Mouse (Mus musculus) embryonic facial prominence, embryonic 10.5 days (tissue): ENCODE results near the gene Bod1l. TPM values are rescaled to one million over a fixed set of nuclear protein-coding genes. Genes with fewer than 3 reads are reported as not detected.

Experiments used
- DNase-seq: peaks from one replicate; pipeline ENCODE4 v3.0.0-alpha.2; 2017; ENCODE audit warnings: low spot score
- H3K27ac ChIP-seq: fragments of 300-500 bp; sonication (generic); replicated peaks from 2 replicates; pipeline ENCODE4 v1.5.1; 2016; ENCODE audit warnings: mild to moderate bottlenecking
- H3K27me3 ChIP-seq: fragments of 300-500 bp; sonication (generic); replicated peaks from 2 replicates; pipeline ENCODE4 v1.6.1; 2016; ENCODE audit warnings: low read depth, mild to moderate bottlenecking; ENCODE audit not compliant: poor library complexity, severe bottlenecking
- H3K36me3 ChIP-seq: fragments of 300-500 bp; sonication (generic); replicated peaks from 2 replicates; pipeline ENCODE4 v1.6.1; 2016; ENCODE audit warnings: mild to moderate bottlenecking, moderate library complexity
- H3K4me1 ChIP-seq: fragments of 300-500 bp; sonication (generic); 2 replicates; pipeline ENCODE4 v1.6.1; 2016
- H3K4me3 ChIP-seq: fragments of 300-500 bp; sonication (generic); 2 replicates; pipeline ENCODE4 v1.5.1; 2016; ENCODE audit warnings: mild to moderate bottlenecking, moderate library complexity
- H3K9me3 ChIP-seq: fragments of 300-500 bp; sonication (generic); 2 replicates; pipeline ENCODE4 v1.6.1; 2016; ENCODE audit warnings: mild to moderate bottlenecking
- WGBS: fragments of 180-500 bp; shearing (Covaris S2); methylation state at CpG from one replicate; pipeline ENCODE4 v1.1.7; 2016; 5-methylcytosine and 5-hydroxymethylcytosine counted together
- polyA plus RNA-seq: library from polyadenylated mRNA; unstranded; fragments of >200 nt; fragmentation: Nextera tagmentation; extraction: Ambion mirVana; gene quantifications from 2 replicates; pipeline ENCODE4 v1.2.1, GENCODE M21; 2016

Gene Bod1l
- polyA plus RNA-seq, 1 experiment from 2014 or later, result 19.4 TPM

DNA sequence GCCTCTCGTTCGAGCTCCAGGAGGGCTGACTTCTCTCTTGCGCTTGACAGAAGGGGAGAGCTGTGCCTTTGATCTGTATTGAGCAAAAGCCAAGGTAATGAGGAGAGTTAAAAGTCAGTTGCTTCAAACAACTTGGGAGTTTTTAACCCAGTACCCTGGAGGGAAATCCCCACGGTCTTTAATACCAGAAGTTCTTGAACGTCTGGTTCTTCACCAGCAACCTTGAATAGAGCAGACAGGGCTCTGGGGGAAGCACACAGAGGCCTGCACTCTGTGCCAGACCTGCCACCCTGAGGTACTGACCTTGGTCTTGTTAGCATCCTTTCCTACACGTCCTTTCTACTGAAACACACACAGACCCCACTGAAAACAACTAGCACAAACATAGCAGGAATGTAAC, 55.2 kb downstream of the Bod1l start:
- no peaks in the 10 kb centered on the region for H3K27me3 ChIP-seq
- 77% methylated on average over 6 of the region's 6 CpGs for WGBS
- H3K36me3 ChIP-seq, result peaks cover 96% of the 10 kb centered on the region
- H3K4me1 ChIP-seq, result no peaks in the 10 kb centered on the region
- H3K9me3 ChIP-seq, result no peaks in the 10 kb centered on the region
- DNase-seq, result no peak
- no peak overlapping the region for H3K27ac ChIP-seq
- H3K4me3 ChIP-seq, result no peak overlapping the region

DNA sequence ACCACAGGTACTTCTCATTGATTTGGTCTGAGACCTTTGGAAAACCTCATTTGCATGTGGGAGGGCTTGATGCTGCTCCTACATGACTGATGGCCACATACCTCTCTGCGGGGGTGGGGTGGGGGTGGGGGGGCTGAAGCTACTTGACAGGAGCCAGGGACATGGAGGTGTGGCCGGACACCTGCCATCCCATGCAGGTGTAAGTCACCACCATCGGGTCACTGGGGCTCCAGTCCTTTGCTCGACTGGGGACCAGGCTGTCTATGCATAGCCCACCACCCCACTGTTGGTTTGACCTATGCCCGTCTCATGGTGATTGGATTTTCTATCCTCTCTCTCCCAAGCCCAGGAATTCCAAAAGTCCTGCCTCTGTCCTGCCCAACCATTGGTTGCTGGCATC, 62.2 kb downstream of the Bod1l start:
- Histone ChIP-seq H3K9me3 (no peaks in the 10 kb centered on the region), H3K4me1 (no peaks in the 10 kb centered on the region), H3K27ac (no peak overlapping the region), H3K36me3 (peaks cover 32% of the 10 kb centered on the region), H3K4me3 (no peak overlapping the region), H3K27me3 (no peaks in the 10 kb centered on the region)
- 89% methylated on average over 5 of the region's 5 CpGs for WGBS
- DNase-seq, result no peak

DNA sequence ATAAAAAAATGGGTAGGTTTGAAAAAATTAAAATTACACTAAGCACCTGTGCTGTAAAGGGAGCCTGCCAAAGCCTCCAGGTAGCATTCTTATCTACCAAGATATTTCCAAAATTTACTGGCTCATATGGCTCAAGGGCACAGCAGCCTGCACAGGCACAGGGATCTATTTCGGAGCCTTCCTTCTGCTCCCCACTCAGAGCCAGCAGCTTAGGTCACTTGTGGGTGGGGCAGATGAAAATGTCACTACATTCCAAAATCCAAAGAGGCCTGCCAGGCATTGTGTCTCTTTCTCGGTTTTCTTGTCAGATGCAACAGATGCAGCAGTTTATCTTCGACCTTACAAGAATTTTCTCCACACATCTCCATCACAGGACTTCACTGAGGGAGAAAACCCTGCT, 64.1 kb downstream of the Bod1l start:
- no peaks in the 10 kb centered on the region for H3K9me3 ChIP-seq
- H3K27me3 ChIP-seq, result no peaks in the 10 kb centered on the region
- no peak overlapping the region for H3K4me3 ChIP-seq
- peaks cover 13% of the 10 kb centered on the region for H3K36me3 ChIP-seq
- WGBS, result 79% methylated on average over 3 of the region's 3 CpGs
- no peak overlapping the region for H3K27ac ChIP-seq
- peaks cover 5% of the 10 kb centered on the region; the same call in 1 of the 2 replicates for H3K4me1 ChIP-seq
- no peak for DNase-seq

DNA sequence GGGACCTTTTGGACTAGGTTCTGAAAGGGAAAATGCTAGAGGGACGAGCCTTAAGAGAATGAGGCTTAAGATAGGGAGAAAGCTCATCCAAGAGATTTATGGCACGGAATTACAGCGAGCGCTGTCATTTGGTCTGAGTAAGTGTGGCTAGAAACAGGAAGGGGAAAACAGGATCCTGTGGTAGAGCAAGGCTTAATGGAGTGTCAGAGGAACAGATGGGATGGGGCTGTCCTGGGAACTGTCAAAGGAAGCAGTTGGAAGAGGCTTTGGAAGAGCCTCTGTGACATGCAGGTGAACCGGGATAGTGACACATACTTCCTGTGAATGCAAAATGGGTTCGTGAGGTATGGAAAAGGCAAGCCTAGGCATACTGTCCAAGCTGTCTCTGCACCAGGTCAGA, 68.4 kb downstream of the Bod1l start:
- H3K36me3 ChIP-seq, result no peaks in the 10 kb centered on the region
- H3K4me3 ChIP-seq, result no peak overlapping the region
- no peak for DNase-seq
- WGBS, result 70% methylated on average over 6 of the region's 6 CpGs
- H3K27me3 ChIP-seq, result no peaks in the 10 kb centered on the region
- H3K9me3 ChIP-seq, result no peaks in the 10 kb centered on the region
- H3K27ac ChIP-seq, result no peak overlapping the region
- peaks cover 5% of the 10 kb centered on the region; the same call in 1 of the 2 replicates for H3K4me1 ChIP-seq

DNA sequence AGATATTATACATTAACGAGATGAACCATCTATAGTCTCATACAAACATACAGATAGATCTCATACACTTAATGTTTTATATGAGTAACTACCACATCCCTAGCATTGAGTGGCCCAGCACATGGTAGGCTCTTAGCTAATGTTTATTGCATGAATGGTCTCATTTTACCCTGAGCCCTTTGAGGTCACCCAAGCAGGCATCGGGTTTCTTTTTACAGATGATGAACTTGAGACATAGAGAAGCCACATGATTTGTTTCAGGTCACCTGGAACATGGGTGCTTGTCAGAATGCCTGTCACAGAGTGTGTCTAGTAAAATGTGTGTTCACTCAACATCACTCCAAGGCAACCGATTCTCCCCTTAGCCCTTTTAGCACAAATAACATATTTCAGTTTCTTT, 68.8 kb downstream of the Bod1l start:
- H3K36me3 ChIP-seq, result no peaks in the 10 kb centered on the region
- peaks cover 5% of the 10 kb centered on the region; the same call in 1 of the 2 replicates for H3K4me1 ChIP-seq
- H3K27ac ChIP-seq, result no peak overlapping the region
- DNase-seq, result no peak
- H3K27me3 ChIP-seq, result no peaks in the 10 kb centered on the region
- 82% methylated on average over 3 of the region's 3 CpGs for WGBS
- H3K9me3 ChIP-seq, result no peaks in the 10 kb centered on the region
- no peak overlapping the region for H3K4me3 ChIP-seq

DNA sequence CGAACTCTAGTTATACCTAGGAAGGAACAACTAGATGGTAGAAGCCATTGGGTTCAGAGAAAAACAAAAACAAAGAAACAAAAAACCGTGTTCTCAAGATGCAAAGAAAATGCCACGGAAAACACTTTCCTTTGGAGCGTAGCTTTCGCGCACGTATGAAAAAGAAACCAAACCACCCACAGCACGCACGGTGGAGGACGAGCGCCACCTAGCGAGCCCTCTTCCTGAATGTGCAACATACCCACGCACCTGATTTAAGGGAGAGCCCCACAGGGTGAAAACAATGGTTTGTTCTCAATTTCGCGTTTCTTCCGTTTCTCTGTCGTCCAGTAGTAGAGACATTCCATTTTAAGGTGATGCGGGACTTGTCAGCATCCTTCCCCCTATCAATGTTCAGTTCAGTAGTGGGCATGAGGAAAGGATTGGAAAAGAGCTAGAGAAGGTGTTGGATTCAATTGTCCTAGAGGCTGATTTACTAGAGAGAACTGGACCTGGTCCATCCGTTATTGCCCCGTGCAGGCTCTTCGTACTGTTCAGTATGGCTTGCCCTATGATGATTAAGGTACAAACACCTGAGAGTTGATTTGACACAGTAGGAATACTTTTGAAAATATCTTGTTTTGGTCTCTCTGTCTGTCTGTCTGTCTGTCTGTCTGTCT, 75.6 kb downstream of the Bod1l start:
- no peaks in the 10 kb centered on the region for H3K36me3 ChIP-seq
- 4% methylated on average over 21 of the region's 21 CpGs for WGBS
- DNase-seq, result peak; percentile 90
- H3K27me3 ChIP-seq, result peaks cover 62% of the 10 kb centered on the region
- H3K4me3 ChIP-seq, result peak overlapping the region; percentile 46
- no peaks in the 10 kb centered on the region for H3K9me3 ChIP-seq
- H3K4me1 ChIP-seq, result peaks cover 29% of the 10 kb centered on the region
- H3K27ac ChIP-seq, result no peak overlapping the region

DNA sequence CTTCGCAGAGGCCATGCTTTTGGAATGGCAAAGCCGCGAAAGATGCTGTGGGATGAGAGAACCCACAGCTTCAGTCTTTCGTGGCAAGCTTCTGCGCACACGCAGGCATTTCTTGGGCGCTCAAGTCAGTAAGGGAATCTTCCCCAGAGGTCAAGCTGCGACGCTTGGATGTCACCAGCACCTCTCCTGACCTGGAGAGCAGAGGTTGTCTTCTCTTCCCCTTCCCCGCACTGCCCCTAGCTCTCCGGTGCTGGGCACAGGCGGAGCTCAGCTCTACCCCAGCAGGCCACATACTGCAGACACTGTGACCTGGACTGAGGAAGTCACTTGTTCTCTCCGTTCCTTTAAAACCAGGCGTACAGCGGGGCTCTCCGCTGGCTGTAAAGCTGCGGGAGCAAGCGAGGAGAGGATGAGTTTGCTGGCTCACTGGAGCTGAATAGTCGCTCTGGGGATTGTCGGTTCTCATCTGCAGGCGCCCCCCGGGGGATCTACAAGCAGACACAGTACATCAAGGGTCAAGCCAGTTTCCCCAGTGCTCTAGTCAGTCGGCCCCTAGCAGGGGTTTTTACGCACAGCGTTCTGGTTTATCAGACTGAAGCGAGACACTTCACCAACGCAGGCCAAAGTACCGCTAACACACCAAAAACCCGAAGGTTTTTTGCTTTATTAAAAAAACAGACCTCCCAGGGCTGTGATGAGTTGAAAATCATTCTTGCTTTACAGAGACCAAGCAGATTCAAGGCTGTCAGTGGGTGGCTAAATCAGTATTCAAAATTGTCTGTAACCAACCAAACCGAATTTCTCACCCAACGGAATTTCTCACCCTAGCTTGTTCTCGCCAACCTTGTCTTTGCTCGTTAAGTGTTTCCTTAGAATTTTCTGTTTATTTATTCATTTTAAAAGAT, 76.6 kb downstream of the Bod1l start:
- no peaks in the 10 kb centered on the region for H3K36me3 ChIP-seq
- H3K4me3 ChIP-seq, result peak overlapping the region; percentile 46
- peaks cover 36% of the 10 kb centered on the region for H3K4me1 ChIP-seq
- DNase-seq, result peak; percentile 58
- H3K9me3 ChIP-seq, result no peaks in the 10 kb centered on the region
- 1% methylated on average over 33 of the region's 33 CpGs for WGBS
- H3K27me3 ChIP-seq, result peaks cover 71% of the 10 kb centered on the region
- no peak overlapping the region for H3K27ac ChIP-seq

DNA sequence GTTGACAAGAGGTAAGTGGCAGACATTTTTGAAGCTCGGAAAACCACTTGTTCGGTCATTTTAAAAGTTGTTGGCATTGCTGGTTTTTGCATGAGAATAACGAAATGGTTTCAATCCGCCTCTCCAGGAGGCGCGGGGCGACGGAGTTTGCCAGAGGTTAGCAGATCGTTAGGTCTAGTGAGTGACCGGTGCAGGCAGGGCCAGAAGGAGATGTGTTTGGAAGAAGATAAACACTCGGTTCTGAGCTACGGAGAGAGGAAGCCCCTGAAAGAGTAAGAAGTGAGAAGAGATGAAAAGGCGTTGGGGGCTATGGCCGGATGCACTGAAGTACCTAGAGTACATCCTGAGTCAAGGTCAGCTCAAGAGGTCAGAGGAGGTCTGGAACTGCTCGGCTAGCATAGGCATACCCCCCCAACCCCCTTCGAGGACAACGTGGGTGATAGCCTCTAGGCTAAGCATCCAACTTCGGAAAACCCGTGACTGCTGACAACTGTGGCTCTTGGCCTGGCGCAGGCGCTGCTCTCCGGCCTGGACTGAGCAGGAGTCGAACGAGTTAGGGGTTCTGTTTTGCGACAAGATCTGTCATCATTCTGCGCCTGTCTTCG, 77.6 kb downstream of the Bod1l start:
- H3K9me3 ChIP-seq, result no peaks in the 10 kb centered on the region
- no peak overlapping the region for H3K4me3 ChIP-seq
- peak; percentile 56 for DNase-seq
- no peaks in the 10 kb centered on the region for H3K36me3 ChIP-seq
- no peak overlapping the region for H3K27ac ChIP-seq
- peaks cover 42% of the 10 kb centered on the region for H3K4me1 ChIP-seq
- H3K27me3 ChIP-seq, result peaks cover 82% of the 10 kb centered on the region
- WGBS, result under 1% methylated on average over 27 of the region's 27 CpGs

DNA sequence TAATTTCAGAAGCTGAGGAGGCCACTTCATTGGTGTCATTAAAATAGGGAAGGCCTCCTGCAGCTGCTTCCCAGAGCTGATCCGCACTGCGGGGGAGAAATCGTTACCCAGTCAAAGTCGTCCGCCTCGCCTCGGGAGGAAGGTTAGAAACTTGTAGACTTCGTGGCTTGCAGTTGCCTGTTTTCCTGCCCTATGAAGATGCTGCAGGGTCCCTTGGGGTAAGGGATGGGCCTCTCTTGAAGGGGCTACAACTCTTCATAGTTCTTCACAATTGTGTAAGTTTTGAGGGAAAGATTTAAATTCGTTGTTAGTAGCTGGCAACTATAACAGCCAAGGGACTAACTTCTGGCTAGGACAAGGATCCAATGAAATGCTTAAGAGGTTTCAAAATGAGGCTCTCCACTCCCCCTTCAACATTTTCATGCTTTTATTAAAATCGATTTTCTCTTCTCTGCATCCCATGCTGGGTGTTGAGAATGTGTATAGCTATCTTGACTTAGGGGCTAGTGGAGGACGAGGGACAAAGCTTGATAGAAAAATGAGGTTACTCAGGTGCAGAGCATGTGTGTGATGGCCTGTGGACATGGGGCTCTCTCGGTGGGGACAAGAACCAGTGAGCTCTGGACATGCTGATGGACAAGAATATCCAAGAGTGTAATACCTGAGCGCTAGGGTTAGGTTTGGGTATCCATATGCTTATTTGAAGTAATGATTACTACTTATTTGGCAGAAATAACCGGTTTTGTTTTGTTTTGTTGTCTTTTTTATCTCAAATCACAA, 78.3 kb downstream of the Bod1l start:
- DNase-seq, result peak; percentile 60
- no peaks in the 10 kb centered on the region for H3K36me3 ChIP-seq
- no peak overlapping the region for H3K4me3 ChIP-seq
- WGBS, result 1% methylated on average over 14 of the region's 14 CpGs
- H3K9me3 ChIP-seq, result no peaks in the 10 kb centered on the region
- peaks cover 88% of the 10 kb centered on the region for H3K27me3 ChIP-seq
- H3K27ac ChIP-seq, result no peak overlapping the region
- peaks cover 46% of the 10 kb centered on the region for H3K4me1 ChIP-seq

DNA sequence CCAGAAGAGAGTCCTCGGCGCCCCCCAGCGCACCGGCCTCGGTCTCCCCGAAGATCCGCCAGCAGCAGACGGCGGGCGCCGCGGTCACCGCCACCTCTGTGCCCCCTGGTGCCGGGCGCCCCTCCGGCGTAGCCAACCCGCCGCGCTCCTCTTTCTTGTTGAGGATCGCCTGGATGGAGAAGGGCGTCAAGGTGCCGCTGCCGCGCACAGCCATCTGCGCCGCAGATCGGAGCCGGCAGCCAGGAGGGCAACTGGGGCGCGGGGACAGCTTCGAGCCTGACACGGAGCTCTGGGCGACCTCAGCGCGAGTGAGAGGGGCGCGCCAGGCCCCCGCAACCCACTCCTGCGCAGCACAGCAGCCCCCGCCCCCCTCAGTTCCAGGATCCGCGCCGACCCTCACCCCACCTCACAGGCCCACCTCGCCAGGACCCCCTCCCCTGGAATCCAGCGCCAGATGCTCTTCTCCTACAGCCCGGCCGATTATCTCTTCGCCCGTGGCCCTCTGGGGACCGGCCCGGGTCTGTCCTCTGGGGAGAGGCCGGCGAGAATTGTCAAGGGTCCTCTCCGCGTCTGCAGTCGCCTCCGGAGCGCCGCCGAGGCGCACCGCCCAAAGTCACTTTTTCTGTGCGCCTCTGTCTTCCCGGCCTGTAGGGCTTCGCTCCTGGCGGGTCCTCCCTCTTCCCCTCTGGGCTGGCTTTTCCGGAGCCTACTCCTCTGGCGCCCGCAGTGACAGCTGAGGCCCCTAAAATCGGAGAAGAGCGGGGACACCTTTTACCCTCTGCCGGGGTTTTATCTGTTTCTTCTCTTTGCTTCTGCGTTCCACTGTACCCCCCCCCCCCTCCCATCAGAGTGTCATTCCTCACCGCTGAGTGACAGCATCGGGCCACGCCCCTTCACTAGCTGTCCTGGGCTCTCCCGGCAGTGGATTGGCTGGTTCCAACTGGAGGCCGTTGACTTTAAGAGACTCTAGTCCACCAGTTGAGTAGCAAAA, 80.1 kb downstream of the Bod1l start, which contains the start of gene Nkx3-2:
TSS of gene Nkx3-2 (minus strand) at position 771 of the 991 bp plus-strand sequence.
- peak; percentile 85 for DNase-seq
- Histone ChIP-seq H3K4me3 (peak within 1 kb of the TSS; percentile 61), H3K36me3 (no peaks in the 10 kb centered on the region), H3K4me1 (peaks cover 46% of the 10 kb centered on the region), H3K9me3 (no peaks in the 10 kb centered on the region), H3K27ac (peak within 1 kb of the TSS; percentile 67), H3K27me3 (peaks cover 100% of the 10 kb centered on the region)
- WGBS, result under 1% methylated on average over 79 of the region's 79 CpGs
